Mouse (Mus musculus) gonadal fat pad, adult 2 months (tissue): ENCODE results near the gene Selenom. TPM values are rescaled to one million over a fixed set of nuclear protein-coding genes. Genes with fewer than 3 reads are reported as not detected.

ENCODE experiments used
- DNase-seq: peaks from one replicate; pipeline ENCODE4 v3.0.0-alpha.2; 2012; ENCODE audit warnings: low read depth
- polyA plus RNA-seq: library from polyadenylated mRNA; depleted of rRNA; stranded (reverse); fragments of >200 nt; gene quantifications from 2 replicates; pipeline ENCODE4 v1.2.3, GENCODE M21; 2012; rRNA removed

Selenom gene
- 90.6 and 93.3 TPM in 2 replicates for polyA plus RNA-seq

- DNase-seq, result no peak
Measured at GRCm38 (mm10) chr11:3514529-3515054, at the start of gene Selenom. Gene Selenom (plus strand): TSS chr11:3514684.

- DNase-seq, result no peak
Measured at GRCm38 (mm10) chr11:3471448-3471850, 43.0 kb upstream of the Selenom start.

GRCm38 (mm10) chr11:3472484-3472883 lies 42.0 kb upstream of the Selenom start:
- DNase-seq, result no peak

- no peak for DNase-seq
Measured at GRCm38 (mm10) chr11:3474480-3475115, 39.9 kb upstream of the Selenom start.

GRCm38 (mm10) chr11:3475489-3475888 lies 39.0 kb upstream of the Selenom start:
- no peak for DNase-seq

- no peak for DNase-seq
Measured at GRCm38 (mm10) chr11:3483980-3484642, 30.4 kb upstream of the Selenom start.

- no peak for DNase-seq
Measured at GRCm38 (mm10) chr11:3486349-3486748, 28.1 kb upstream of the Selenom start.

- no peak for DNase-seq
Measured at GRCm38 (mm10) chr11:3487952-3488570, 26.4 kb upstream of the Selenom start, which contains the start of gene Pla2g3. Gene Pla2g3 (plus strand): TSS chr11:3488284.

GRCm38 (mm10) chr11:3489036-3489435 lies 25.4 kb upstream of the Selenom start:
- no peak for DNase-seq

- DNase-seq, result no peak
Measured at GRCm38 (mm10) chr11:3492748-3493147, 21.7 kb upstream of the Selenom start.

GRCm38 (mm10) chr11:3494857-3495256 lies 19.6 kb upstream of the Selenom start:
- no peak for DNase-seq

GRCm38 (mm10) chr11:3495496-3495895 lies 19.0 kb upstream of the Selenom start:
- no peak for DNase-seq

GRCm38 (mm10) chr11:3496756-3497155 lies 17.7 kb upstream of the Selenom start:
- DNase-seq, result no peak

GRCm38 (mm10) chr11:3497296-3497695 lies 17.2 kb upstream of the Selenom start:
- DNase-seq, result no peak

GRCm38 (mm10) chr11:3502057-3502456 lies 12.4 kb upstream of the Selenom start:
- DNase-seq, result no peak

GRCm38 (mm10) chr11:3502459-3503072 lies 11.9 kb upstream of the Selenom start:
- DNase-seq, result no peak

- DNase-seq, result no peak
Measured at GRCm38 (mm10) chr11:3503755-3504693, 10.5 kb upstream of the Selenom start.

GRCm38 (mm10) chr11:3508226-3508625 lies 6.3 kb upstream of the Selenom start:
- no peak for DNase-seq

GRCm38 (mm10) chr11:3509181-3510085 lies 5.1 kb upstream of the Selenom start:
- no peak for DNase-seq

GRCm38 (mm10) chr11:3510321-3510720 lies 4.2 kb upstream of the Selenom start:
- DNase-seq, result no peak
